Mouse (Mus musculus): Measurements from ENCODE around the gene Obsl1. TPM values are rescaled to one million over a fixed set of nuclear protein-coding genes. Genes with fewer than 3 reads are reported as not detected.

The Obsl1 gene
- total RNA-seq, 2 experiments from 2014 or later, result 35.1 to 39.4 TPM

DNA sequence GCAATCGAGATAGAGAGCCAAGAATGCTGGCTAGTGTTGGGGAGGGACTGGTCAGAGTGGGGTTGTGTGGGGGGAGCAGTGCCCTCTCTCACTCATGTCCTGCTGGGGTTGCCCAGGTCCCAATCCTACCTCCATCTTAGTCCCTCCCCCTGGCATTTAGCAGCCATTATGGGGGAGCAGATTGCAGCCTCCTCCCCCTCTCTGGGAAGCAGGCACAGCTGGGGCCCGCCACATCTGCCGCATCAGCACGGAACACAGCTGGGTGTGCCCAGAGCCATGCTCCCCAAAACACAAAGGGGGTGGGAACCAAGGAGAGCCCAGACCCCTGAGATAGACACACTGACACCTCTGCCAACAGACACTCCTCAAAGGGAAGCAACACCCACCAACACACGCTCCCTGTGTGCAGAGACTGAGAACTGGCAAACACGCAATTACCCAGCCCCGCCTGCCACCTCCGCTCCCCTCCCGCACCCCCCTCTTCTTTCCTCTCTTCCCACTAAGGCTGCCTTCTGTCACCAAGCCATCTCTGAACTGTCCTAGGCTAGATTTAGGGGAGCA, 61.0 kb downstream of the Obsl1 start:
- DNase-seq (ENCODE audit: extremely low spot score in 1 of 2, low spot score in 2 of 2), result peak in 1 of 2 experiments; percentile 44
- intact Hi-C loops (cut with DNase I), result no loop called here

GRCm38 (mm10) chr1:75444208-75444607, 62.0 kb downstream of the Obsl1 start:
- DNase-seq (ENCODE audit: extremely low spot score in 1 of 2, low spot score in 2 of 2), result no peak
- intact Hi-C loops (cut with DNase I), result no loop called here

DNA sequence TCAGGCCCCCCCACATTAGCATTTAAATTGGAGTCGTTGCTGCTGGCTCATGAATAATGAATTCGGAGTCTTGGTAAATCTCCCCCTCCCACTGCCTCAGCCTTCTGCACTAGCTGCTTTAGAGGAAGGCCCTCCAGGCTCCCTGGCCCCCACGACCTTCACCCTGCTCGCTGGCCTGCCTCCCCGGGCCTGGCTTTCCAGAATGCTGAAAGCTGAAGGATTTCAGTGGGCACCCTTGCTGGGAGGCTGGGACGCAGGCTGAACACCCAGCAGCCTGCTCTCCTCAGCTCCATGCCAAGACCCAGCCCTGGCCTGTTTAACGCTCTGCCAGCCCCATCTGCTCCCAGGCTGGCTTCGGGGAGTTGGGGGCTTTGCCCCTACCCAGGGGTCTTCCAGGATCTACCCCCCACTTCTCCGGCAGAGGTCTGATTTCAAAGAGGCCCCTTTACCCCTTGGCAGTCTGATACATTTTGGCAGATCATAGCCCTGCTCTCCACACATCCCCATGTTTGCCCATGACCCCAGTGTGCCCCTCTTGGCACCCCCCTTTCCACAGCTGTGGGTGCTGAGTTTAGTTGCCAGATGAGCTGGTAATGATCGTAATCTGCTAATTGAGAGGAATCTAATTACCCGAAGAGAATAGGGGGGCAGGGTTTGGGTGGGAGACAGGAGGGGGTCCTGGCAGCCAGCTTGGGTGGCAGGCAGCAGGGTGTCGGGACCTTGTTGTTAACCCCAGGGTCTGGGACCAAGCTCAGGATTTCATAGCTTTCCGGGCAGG, 62.8 kb downstream of the Obsl1 start:
- DNase-seq (ENCODE audit: extremely low spot score in 1 of 2, low spot score in 2 of 2), result no peak
- intact Hi-C loops (cut with DNase I), result no loop called here

DNA sequence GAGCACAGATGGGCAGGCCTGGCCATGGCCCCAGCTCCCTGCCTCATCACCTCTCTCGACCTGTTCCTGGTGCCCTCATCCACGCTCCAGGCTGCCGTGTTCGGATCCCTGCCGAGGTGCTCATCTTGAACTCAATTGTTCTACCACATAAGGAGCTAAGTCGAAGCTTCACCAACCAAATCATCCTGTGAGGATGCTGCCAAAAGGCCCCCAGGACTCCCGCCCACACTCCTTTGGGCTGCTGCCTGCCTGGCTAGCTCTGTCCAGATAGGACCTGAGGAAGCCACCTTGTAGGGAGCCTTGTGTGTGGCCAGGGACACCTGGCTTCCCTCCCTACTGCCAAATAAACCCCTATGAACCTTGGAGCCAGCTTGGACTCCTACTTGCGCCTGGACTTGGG, 63.4 kb downstream of the Obsl1 start:
- no peak for DNase-seq (ENCODE audit: extremely low spot score in 1 of 2, low spot score in 2 of 2)
- intact Hi-C loops (cut with DNase I), result no loop called here

DNA sequence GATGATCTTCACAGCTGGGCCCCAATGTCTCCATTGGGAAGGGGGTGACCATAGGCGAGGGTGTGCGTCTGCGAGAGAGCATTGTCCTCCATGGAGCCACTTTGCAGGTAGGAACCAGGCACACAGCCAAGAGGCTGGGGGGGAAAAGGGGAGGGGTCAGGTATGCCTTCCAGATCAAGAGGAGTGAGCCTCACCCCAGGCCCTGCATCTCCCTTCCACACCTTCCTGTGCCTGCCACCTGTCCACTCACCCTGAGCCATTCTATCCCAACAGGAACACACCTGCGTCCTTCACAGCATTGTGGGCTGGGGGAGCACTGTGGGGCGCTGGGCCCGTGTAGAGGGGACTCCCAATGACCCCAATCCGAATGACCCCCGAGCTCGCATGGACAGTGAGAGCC, 64.1 kb downstream of the Obsl1 start:
- no peak for DNase-seq (ENCODE audit: extremely low spot score in 1 of 2, low spot score in 2 of 2)
- intact Hi-C loops (cut with DNase I), result no loop called here

GRCm38 (mm10) chr1:75441471-75441996, 64.7 kb downstream of the Obsl1 start:
- intact Hi-C loops (cut with DNase I), result no loop called here
- no peak for DNase-seq (ENCODE audit: extremely low spot score in 1 of 2, low spot score in 2 of 2)

GRCm38 (mm10) chr1:75440661-75441060, 65.6 kb downstream of the Obsl1 start:
- intact Hi-C loops (cut with DNase I), result no loop called here
- no peak for DNase-seq (ENCODE audit: extremely low spot score in 1 of 2, low spot score in 2 of 2)

GRCm38 (mm10) chr1:75438782-75439181, 67.5 kb downstream of the Obsl1 start:
- DNase-seq (ENCODE audit: extremely low spot score in 1 of 2, low spot score in 2 of 2), result no peak
- intact Hi-C loops (cut with DNase I), result no loop called here

DNA sequence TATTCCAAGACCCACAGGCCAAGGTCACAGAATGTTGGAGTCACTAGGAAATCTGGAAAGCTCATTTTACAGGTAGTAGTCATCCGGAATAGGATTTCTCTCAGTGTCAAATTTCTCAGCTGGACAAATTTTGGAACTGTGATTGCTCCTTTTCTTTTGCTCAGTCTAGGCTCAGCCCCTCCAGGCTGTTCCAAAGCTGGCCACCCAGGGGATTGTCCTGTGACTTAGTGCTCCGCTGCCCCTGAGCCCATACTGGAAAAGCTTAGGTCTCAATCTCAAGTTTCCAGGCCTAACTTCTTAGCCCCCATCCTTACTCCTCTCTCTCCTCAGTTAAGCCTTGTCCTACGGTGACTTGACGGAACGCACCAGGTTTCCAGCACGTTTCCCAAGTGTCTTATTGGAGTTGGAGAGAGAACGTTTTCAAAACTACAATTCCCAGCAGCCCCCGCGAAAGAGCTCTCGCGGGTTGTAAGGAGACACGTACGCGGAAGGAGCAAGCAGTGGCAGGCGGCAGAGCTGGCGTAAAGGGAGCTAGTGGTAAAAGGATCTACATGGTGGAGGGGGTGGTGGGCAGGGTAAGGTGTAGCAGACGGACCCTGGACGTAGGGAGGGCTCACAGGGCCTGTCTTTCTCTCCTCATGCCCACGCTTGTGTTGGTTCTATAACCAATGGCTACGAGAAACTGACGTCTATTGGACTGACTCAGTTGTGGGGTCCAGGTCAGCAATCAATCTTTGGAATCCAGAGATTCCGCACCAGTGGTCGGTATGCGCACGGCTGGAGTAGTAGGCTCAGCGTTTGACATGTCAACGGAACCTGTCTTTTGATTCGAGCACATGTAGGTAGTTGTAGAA, 70.5 kb downstream of the Obsl1 start, which contains the start of gene Gmppa:
Gene Gmppa (plus strand): TSS at position 456 of the 854 bp plus-strand sequence.
- peak; percentile 85 to 86 for DNase-seq (ENCODE audit: extremely low spot score in 1 of 2, low spot score in 2 of 2)
- intact Hi-C loops (cut with DNase I), result no loop called here

Other genes with a start within 250 kb of the Obsl1 start
- gene Ptprn, start 241.9 kb downstream of the Obsl1 start, total RNA-seq (2021), result 100 to 1,000 TPM; 257 to 262 TPM
- 10 to 100 TPM; 72.5 to 81.7 TPM for gene Resp18, start 228.0 kb downstream of the Obsl1 start, total RNA-seq (2021)
- 10 to 100 TPM; 60.6 to 67.1 TPM for gene Dnpep, start 188.5 kb downstream of the Obsl1 start, total RNA-seq (2021)
- 1 to 10 TPM; 1.5 TPM for gene Des, start 146.1 kb downstream of the Obsl1 start, total RNA-seq (2021)
- 100 to 1,000 TPM; 182 to 186 TPM for gene Speg, start 131.2 kb downstream of the Obsl1 start, total RNA-seq (2021)
- gene Gmppa, start 70.5 kb downstream of the Obsl1 start, total RNA-seq (2021), result 10 to 100 TPM; 51.9 to 53.7 TPM
- 10 to 100 TPM; 17.2 to 22.0 TPM for gene Asic4, start 56.0 kb downstream of the Obsl1 start, total RNA-seq (2021)
- 10 to 100 TPM; 79.8 to 80.6 TPM for gene Chpf, start 27.1 kb downstream of the Obsl1 start, total RNA-seq (2021)
- gene Tmem198, start 26.9 kb downstream of the Obsl1 start, total RNA-seq (2021), result 10 to 100 TPM; 58.2 to 59.3 TPM
- 10 to 100 TPM; 36.9 to 37.2 TPM for gene Inha, start 625 bp upstream of the Obsl1 start, total RNA-seq (2021)
- gene Stk11ip, start 15.1 kb upstream of the Obsl1 start, total RNA-seq (2021), result 10 to 100 TPM; 29.4 to 29.7 TPM
- 100 to 1,000 TPM; 203 to 204 TPM for gene Slc4a3, start 39.8 kb upstream of the Obsl1 start, total RNA-seq (2021)

All from left cerebral cortex, postnatal 10 days (tissue).